Mouse (Mus musculus) left cerebral cortex, postnatal 14 days (tissue): Measurements from ENCODE around the gene Rbms3. TPM values are rescaled to one million over a fixed set of nuclear protein-coding genes. Genes with fewer than 3 reads are reported as not detected.

Source experiments
- DNase-seq, 2 experiments: peaks; one replicate each; pipeline ENCODE4 v3.0.0; 2021 to 2022; ENCODE audit warnings: low spot score in 2 of 2, mixed read lengths in 1 of 2
- intact Hi-C: fragments of 180-260 bp; cut with DNase I; formaldehyde crosslinking; loops from one replicate; pipeline ENCODE4 v1.15.1; 2025
- total RNA-seq, 2 experiments: library from RNA; stranded (reverse); gene quantifications; 2 replicates each; pipeline ENCODE4 v1.2.3; 2021

Gene Rbms3
- total RNA-seq, 2 experiments from 2014 or later, result 12.9 to 14.4 TPM

GRCm38 (mm10) chr9:117144057-117144723 lies 485.5 kb downstream of the Rbms3 start:
- peak; percentile 14 to 26 for DNase-seq
- intact Hi-C loops, result no loop called here

- intact Hi-C loops, result no loop called here
- no peak for DNase-seq
Observed at GRCm38 (mm10) chr9:117139971-117140370, 489.7 kb downstream of the Rbms3 start.

- DNase-seq, result no peak
- intact Hi-C loops, result no loop called here
Observed at GRCm38 (mm10) chr9:117136410-117136809, 493.3 kb downstream of the Rbms3 start.

- no peak for DNase-seq
- intact Hi-C loops, result no loop called here
Observed at GRCm38 (mm10) chr9:117134043-117134442, 495.7 kb downstream of the Rbms3 start.

GRCm38 (mm10) chr9:117126816-117127215 lies 502.9 kb downstream of the Rbms3 start:
- DNase-seq, result no peak
- intact Hi-C loops, result no loop called here

- DNase-seq, result no peak
Observed at GRCm38 (mm10) chr9:117125844-117126243, 503.9 kb downstream of the Rbms3 start.

GRCm38 (mm10) chr9:117121572-117121971 lies 508.1 kb downstream of the Rbms3 start:
- intact Hi-C loops, result no loop called here
- no peak for DNase-seq

More at GRCm38 (mm10) chr9:117125844-117126243, 503.9 kb downstream of the Rbms3 start:
- intact Hi-C loops, result no loop called here

- peak; percentile 7 to 12 for DNase-seq
Observed at GRCm38 (mm10) chr9:117117181-117117729, 512.5 kb downstream of the Rbms3 start.

GRCm38 (mm10) chr9:117115609-117116008 lies 514.1 kb downstream of the Rbms3 start:
- intact Hi-C loops, result no loop called here
- no peak for DNase-seq

More at GRCm38 (mm10) chr9:117117181-117117729, 512.5 kb downstream of the Rbms3 start:
- intact Hi-C loops, result no loop called here

- intact Hi-C loops, result no loop called here
- DNase-seq, result no peak
Observed at GRCm38 (mm10) chr9:117113592-117113991, 516.1 kb downstream of the Rbms3 start.

GRCm38 (mm10) chr9:117107926-117108325 lies 521.8 kb downstream of the Rbms3 start:
- no peak for DNase-seq
- intact Hi-C loops, result no loop called here

GRCm38 (mm10) chr9:117102198-117102930 lies 527.3 kb downstream of the Rbms3 start:
- no peak for DNase-seq
- intact Hi-C loops, result no loop called here

GRCm38 (mm10) chr9:117100181-117100580 lies 529.5 kb downstream of the Rbms3 start:
- intact Hi-C loops, result no loop called here
- DNase-seq, result no peak

GRCm38 (mm10) chr9:117093551-117093950 lies 536.2 kb downstream of the Rbms3 start:
- intact Hi-C loops, result no loop called here
- no peak for DNase-seq

GRCm38 (mm10) chr9:117092177-117092555 lies 537.5 kb downstream of the Rbms3 start:
- no peak for DNase-seq
- intact Hi-C loops, result no loop called here

- intact Hi-C loops, result no loop called here
- DNase-seq, result no peak
Observed at GRCm38 (mm10) chr9:117091253-117092176, 538.2 kb downstream of the Rbms3 start.

GRCm38 (mm10) chr9:117089409-117090147 lies 540.1 kb downstream of the Rbms3 start:
- intact Hi-C loops, result no loop called here
- peak; percentile 6 to 13 for DNase-seq

GRCm38 (mm10) chr9:117088309-117088708 lies 541.4 kb downstream of the Rbms3 start:
- intact Hi-C loops, result no loop called here

GRCm38 (mm10) chr9:117085706-117086105 lies 544.0 kb downstream of the Rbms3 start:
- intact Hi-C loops, result no loop called here
- DNase-seq, result no peak

More at GRCm38 (mm10) chr9:117088309-117088708, 541.4 kb downstream of the Rbms3 start:
- DNase-seq, result no peak
